Mouse (Mus musculus): ENCODE results near the gene Atp8b5. TPM values are rescaled to one million over a fixed set of nuclear protein-coding genes. Genes with fewer than 3 reads are reported as not detected.

Gene Atp8b5
- polyA plus RNA-seq, 1 experiment from 2014 or later: 0.25 TPM

DNA sequence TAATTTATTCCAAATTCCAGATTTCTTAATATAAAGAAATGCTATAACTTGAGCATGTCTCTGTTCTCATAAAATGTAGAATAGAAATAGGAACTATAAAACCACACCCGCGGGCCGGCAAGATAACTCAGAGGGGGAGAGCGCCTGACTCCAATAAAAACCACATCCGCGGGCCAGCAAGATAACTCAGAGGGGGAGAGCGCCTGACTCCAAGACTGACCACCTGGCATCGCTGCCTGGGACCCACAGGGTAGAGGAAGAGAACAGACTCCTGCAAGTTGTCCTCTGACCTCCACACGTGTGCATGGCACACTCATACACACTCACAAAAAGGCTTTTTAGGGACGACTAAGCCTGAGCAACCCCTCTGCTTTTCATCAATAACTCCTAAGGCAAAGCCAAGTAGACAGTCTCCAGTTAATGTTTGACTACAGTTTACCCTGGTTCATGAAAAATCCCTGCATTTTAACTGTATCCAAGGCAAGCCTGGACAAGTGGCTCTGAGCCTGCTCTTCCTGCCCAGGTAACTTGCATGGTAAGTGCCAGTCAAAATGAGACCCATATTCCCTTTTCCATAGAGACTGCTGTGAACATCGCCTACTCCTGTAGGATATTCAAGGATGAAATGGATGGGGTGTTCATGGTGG lies 98.1 kb downstream of the Atp8b5 start:
- H3K27ac ChIP-seq (ENCODE audit: low read depth, low read length): no peak overlapping the region
- H3K4me1 ChIP-seq (replicated peaks; ENCODE audit: control insufficient read depth, insufficient read depth, low read length): no peaks in the 10 kb centered on the region
- H3K9ac ChIP-seq (ENCODE audit: low read depth, low read length): no peak overlapping the region
- no peak overlapping the region for H3K4me2 ChIP-seq
- DNase-seq (ENCODE audit: low spot score): no peak
- H3K4me3 ChIP-seq (ENCODE audit: low read depth, low read length): no peak overlapping the region
- no peak for ATAC-seq (replicated peaks; ENCODE audit: low FRiP score)
- WGBS: 57% methylated on average over 11 of the region's 11 CpGs
- H3K27me3 ChIP-seq (replicated peaks; ENCODE audit: control insufficient read depth, insufficient read depth, low read length): no peaks in the 10 kb centered on the region
- H3K9me3 ChIP-seq (ENCODE audit: control insufficient read depth, low read length): no peaks in the 10 kb centered on the region
- H3K36me3 ChIP-seq (ENCODE audit: control insufficient read depth, insufficient read depth, low read length): no peaks in the 10 kb centered on the region

- H3K27ac ChIP-seq (ENCODE audit: low read depth, low read length): no peak overlapping the region
- ATAC-seq (replicated peaks; ENCODE audit: low FRiP score): no peak
- H3K4me3 ChIP-seq (ENCODE audit: low read depth, low read length): no peak overlapping the region
- no peaks in the 10 kb centered on the region for H3K36me3 ChIP-seq (ENCODE audit: control insufficient read depth, insufficient read depth, low read length)
- no peaks in the 10 kb centered on the region for H3K9me3 ChIP-seq (ENCODE audit: control insufficient read depth, low read length)
- DNase-seq (ENCODE audit: low spot score): no peak
- H3K27me3 ChIP-seq (replicated peaks; ENCODE audit: control insufficient read depth, insufficient read depth, low read length): no peaks in the 10 kb centered on the region
- WGBS: 69% methylated on average over 5 of the region's 5 CpGs
- H3K9ac ChIP-seq (ENCODE audit: low read depth, low read length): no peak overlapping the region
- H3K4me1 ChIP-seq (replicated peaks; ENCODE audit: control insufficient read depth, insufficient read depth, low read length): no peaks in the 10 kb centered on the region
- H3K4me2 ChIP-seq: no peak overlapping the region
Measured at GRCm38 (mm10) chr4:43367295-43367694, 100.3 kb downstream of the Atp8b5 start.

DNA sequence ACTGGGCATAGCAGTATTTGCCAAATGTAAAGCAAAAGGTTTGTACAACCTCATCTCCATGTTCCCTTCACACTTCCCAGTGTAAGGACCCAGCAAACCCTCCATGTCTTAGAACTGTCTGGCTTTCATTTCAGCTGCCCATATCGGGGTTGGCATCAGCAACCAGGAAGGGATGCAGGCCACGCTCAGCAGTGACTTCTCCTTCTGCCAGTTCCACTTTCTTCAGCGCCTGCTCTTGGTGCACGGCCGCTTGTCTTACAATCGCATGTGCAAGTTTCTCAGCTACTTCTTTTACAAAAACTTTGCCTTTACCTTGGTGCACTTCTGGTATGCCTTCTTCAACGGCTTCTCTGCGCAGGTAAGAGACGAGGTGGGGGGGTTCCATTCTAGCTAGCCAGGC lies 100.8 kb downstream of the Atp8b5 start:
- no peak for ATAC-seq (replicated peaks; ENCODE audit: low FRiP score)
- H3K9me3 ChIP-seq (ENCODE audit: control insufficient read depth, low read length): no peaks in the 10 kb centered on the region
- no peaks in the 10 kb centered on the region for H3K36me3 ChIP-seq (ENCODE audit: control insufficient read depth, insufficient read depth, low read length)
- no peak for DNase-seq (ENCODE audit: low spot score)
- no peak overlapping the region for H3K9ac ChIP-seq (ENCODE audit: low read depth, low read length)
- H3K4me1 ChIP-seq (replicated peaks; ENCODE audit: control insufficient read depth, insufficient read depth, low read length): no peaks in the 10 kb centered on the region
- no peak overlapping the region for H3K4me2 ChIP-seq
- 85% methylated on average over 9 of the region's 9 CpGs for WGBS
- no peak overlapping the region for H3K4me3 ChIP-seq (ENCODE audit: low read depth, low read length)
- no peaks in the 10 kb centered on the region for H3K27me3 ChIP-seq (replicated peaks; ENCODE audit: control insufficient read depth, insufficient read depth, low read length)
- no peak overlapping the region for H3K27ac ChIP-seq (ENCODE audit: low read depth, low read length)

- Histone ChIP-seq H3K27ac (ENCODE audit: low read depth, low read length) (no peak overlapping the region), H3K27me3 (replicated peaks; ENCODE audit: control insufficient read depth, insufficient read depth, low read length) (no peaks in the 10 kb centered on the region), H3K4me2 (no peak overlapping the region), H3K9me3 (ENCODE audit: control insufficient read depth, low read length) (no peaks in the 10 kb centered on the region), H3K36me3 (ENCODE audit: control insufficient read depth, insufficient read depth, low read length) (no peaks in the 10 kb centered on the region), H3K4me1 (replicated peaks; ENCODE audit: control insufficient read depth, insufficient read depth, low read length) (no peaks in the 10 kb centered on the region), H3K4me3 (ENCODE audit: low read depth, low read length) (no peak overlapping the region), H3K9ac (ENCODE audit: low read depth, low read length) (no peak overlapping the region)
- WGBS: 67% methylated on average over 10 of the region's 11 CpGs
- ATAC-seq (replicated peaks; ENCODE audit: low FRiP score) (no peak), DNase-seq (ENCODE audit: low spot score) (no peak)
Measured at GRCm38 (mm10) chr4:43371406-43371805, 104.4 kb downstream of the Atp8b5 start.

GRCm38 (mm10) chr4:43372155-43372554 lies 105.2 kb downstream of the Atp8b5 start:
- WGBS: 57% methylated on average over 4 of the region's 4 CpGs
- DNase-seq (ENCODE audit: low spot score) (no peak), ATAC-seq (replicated peaks; ENCODE audit: low FRiP score) (no peak)
- H3K36me3 ChIP-seq (ENCODE audit: control insufficient read depth, insufficient read depth, low read length): no peaks in the 10 kb centered on the region
- no peak overlapping the region for H3K9ac ChIP-seq (ENCODE audit: low read depth, low read length)
- H3K4me1 ChIP-seq (replicated peaks; ENCODE audit: control insufficient read depth, insufficient read depth, low read length): no peaks in the 10 kb centered on the region
- no peaks in the 10 kb centered on the region for H3K9me3 ChIP-seq (ENCODE audit: control insufficient read depth, low read length)
- H3K4me2 ChIP-seq: no peak overlapping the region
- H3K27ac ChIP-seq (ENCODE audit: low read depth, low read length): no peak overlapping the region
- no peaks in the 10 kb centered on the region for H3K27me3 ChIP-seq (replicated peaks; ENCODE audit: control insufficient read depth, insufficient read depth, low read length)
- H3K4me3 ChIP-seq (ENCODE audit: low read depth, low read length): no peak overlapping the region

DNA sequence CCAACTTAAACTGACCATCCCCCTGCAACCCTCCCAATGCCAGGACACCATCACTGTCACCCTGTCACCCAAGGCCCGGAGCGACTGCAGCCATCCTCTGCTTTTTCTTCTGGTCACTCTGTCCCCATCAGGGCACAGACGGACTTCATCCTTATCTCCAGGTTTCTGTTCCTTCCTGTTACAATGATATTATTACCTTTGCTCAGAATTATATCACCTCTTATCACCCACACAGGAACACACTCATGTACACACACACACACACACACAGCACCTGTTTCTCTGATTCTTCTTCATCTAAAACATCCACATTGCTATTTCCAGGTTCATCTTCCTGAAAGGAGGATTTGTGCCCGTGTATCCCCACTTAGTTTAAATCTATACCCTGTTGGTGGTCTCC lies 107.3 kb downstream of the Atp8b5 start:
- 65% methylated on average over 4 of the region's 4 CpGs for WGBS
- H3K4me3 ChIP-seq (ENCODE audit: low read depth, low read length): no peak overlapping the region
- no peak overlapping the region for H3K4me2 ChIP-seq
- H3K27me3 ChIP-seq (replicated peaks; ENCODE audit: control insufficient read depth, insufficient read depth, low read length): no peaks in the 10 kb centered on the region
- ATAC-seq (replicated peaks; ENCODE audit: low FRiP score) (no peak), DNase-seq (ENCODE audit: low spot score) (no peak)
- no peaks in the 10 kb centered on the region for H3K4me1 ChIP-seq (replicated peaks; ENCODE audit: control insufficient read depth, insufficient read depth, low read length)
- no peak overlapping the region for H3K27ac ChIP-seq (ENCODE audit: low read depth, low read length)
- no peak overlapping the region for H3K9ac ChIP-seq (ENCODE audit: low read depth, low read length)
- no peaks in the 10 kb centered on the region for H3K36me3 ChIP-seq (ENCODE audit: control insufficient read depth, insufficient read depth, low read length)
- H3K9me3 ChIP-seq (ENCODE audit: control insufficient read depth, low read length): no peaks in the 10 kb centered on the region

GRCm38 (mm10) chr4:43379601-43380000 lies 112.6 kb downstream of the Atp8b5 start:
- H3K36me3 ChIP-seq (ENCODE audit: control insufficient read depth, insufficient read depth, low read length): no peaks in the 10 kb centered on the region
- H3K27ac ChIP-seq (ENCODE audit: low read depth, low read length): no peak overlapping the region
- WGBS: 82% methylated on average over 6 of the region's 6 CpGs
- H3K4me3 ChIP-seq (ENCODE audit: low read depth, low read length): no peak overlapping the region
- DNase-seq (ENCODE audit: low spot score): no peak
- H3K27me3 ChIP-seq (replicated peaks; ENCODE audit: control insufficient read depth, insufficient read depth, low read length): peaks cover 27% of the 10 kb centered on the region
- ATAC-seq (replicated peaks; ENCODE audit: low FRiP score): no peak
- H3K4me1 ChIP-seq (replicated peaks; ENCODE audit: control insufficient read depth, insufficient read depth, low read length): no peaks in the 10 kb centered on the region
- H3K9me3 ChIP-seq (ENCODE audit: control insufficient read depth, low read length): no peaks in the 10 kb centered on the region
- H3K9ac ChIP-seq (ENCODE audit: low read depth, low read length): no peak overlapping the region
- H3K4me2 ChIP-seq: no peak overlapping the region

- Histone ChIP-seq H3K27me3 (replicated peaks; ENCODE audit: control insufficient read depth, insufficient read depth, low read length) (peaks cover 27% of the 10 kb centered on the region), H3K4me3 (ENCODE audit: low read depth, low read length) (no peak overlapping the region), H3K4me1 (replicated peaks; ENCODE audit: control insufficient read depth, insufficient read depth, low read length) (no peaks in the 10 kb centered on the region), H3K36me3 (ENCODE audit: control insufficient read depth, insufficient read depth, low read length) (no peaks in the 10 kb centered on the region), H3K4me2 (peak overlapping the region; percentile 78; the same call in 1 of the 2 replicates), H3K9ac (ENCODE audit: low read depth, low read length) (no peak overlapping the region), H3K9me3 (ENCODE audit: control insufficient read depth, low read length) (no peaks in the 10 kb centered on the region), H3K27ac (ENCODE audit: low read depth, low read length) (no peak overlapping the region)
- 52% methylated on average over 10 of the region's 10 CpGs for WGBS
- DNase-seq (ENCODE audit: low spot score) (no peak), ATAC-seq (replicated peaks; ENCODE audit: low FRiP score) (no peak)
Measured at GRCm38 (mm10) chr4:43380951-43381350, 114.0 kb downstream of the Atp8b5 start.

DNA sequence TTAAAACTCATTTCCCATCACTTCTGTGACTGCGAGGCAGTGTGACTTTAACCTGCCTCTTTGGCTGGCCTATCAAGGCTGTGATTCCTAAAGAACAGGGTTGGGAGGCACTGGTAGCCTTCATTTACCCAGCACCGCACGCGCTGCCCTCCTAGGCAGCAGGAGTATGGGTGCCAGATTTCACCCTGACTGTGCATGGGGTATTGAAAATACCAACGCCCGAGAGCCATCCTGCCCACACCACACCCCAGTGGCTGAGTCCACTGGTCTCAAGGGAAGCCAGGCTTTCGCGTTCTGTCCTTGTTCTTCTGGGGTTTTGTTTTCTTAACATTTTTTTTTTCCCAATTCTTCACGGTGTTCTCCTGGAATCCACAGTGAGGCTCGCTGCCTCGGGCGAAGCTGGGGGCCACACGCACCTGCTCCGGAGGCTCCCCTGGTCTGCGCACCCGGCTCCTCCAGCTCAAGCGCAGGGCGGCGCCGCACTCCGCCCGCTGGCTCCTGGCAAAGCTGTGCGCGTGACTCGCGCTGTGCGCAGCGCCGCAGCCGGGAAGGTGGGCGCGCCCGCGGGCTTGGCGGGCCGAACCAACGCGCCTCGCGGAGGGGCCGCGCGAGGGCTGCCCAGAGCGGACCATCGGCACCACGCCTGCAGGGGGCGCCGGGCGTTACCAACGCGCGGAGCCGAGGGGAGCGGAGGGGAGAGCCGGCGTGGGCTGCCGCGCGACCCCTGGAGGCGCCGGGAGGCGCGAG lies 114.6 kb downstream of the Atp8b5 start, which contains the start of gene Rusc2:
Gene Rusc2 (plus strand): TSS at position 572 of the 747 bp plus-strand sequence.
- Histone ChIP-seq H3K27me3 (replicated peaks; ENCODE audit: control insufficient read depth, insufficient read depth, low read length) (peaks cover 27% of the 10 kb centered on the region), H3K4me1 (replicated peaks; ENCODE audit: control insufficient read depth, insufficient read depth, low read length) (no peaks in the 10 kb centered on the region), H3K9ac (ENCODE audit: low read depth, low read length) (peak within 1 kb of the TSS; percentile 41; the same call in 1 of the 2 replicates), H3K27ac (ENCODE audit: low read depth, low read length) (no peak within 1 kb of the TSS), H3K4me3 (ENCODE audit: low read depth, low read length) (peak within 1 kb of the TSS; percentile 55), H3K9me3 (ENCODE audit: control insufficient read depth, low read length) (no peaks in the 10 kb centered on the region), H3K4me2 (peak within 1 kb of the TSS; percentile 78), H3K36me3 (ENCODE audit: control insufficient read depth, insufficient read depth, low read length) (no peaks in the 10 kb centered on the region)
- peak; percentile 47 for ATAC-seq (replicated peaks; ENCODE audit: low FRiP score)
- DNase-seq (ENCODE audit: low spot score): peak; percentile 62
- WGBS: 3% methylated on average over 62 of the region's 63 CpGs
